Mouse (Mus musculus) layer of hippocampus, postnatal 10 days (tissue): ENCODE results near the gene Gm21118. TPM values are rescaled to one million over a fixed set of nuclear protein-coding genes. Genes with fewer than 3 reads are reported as not detected.
"Not testable (repeated sequence)": the region's sequence is repeated elsewhere in the genome, so short reads cannot be mapped to it uniquely, and the experiment has no call there.

Experiments
- DNase-seq, 2 experiments: peaks; one replicate each; pipeline ENCODE4 v3.0.0; 2021; ENCODE audit warnings: low spot score in 2 of 2
- long read RNA-seq: library from polyadenylated mRNA; stranded (forward); transcript quantifications from one replicate; pipeline ENCODE4 v2.0.0, GENCODE M21; 2023
- total RNA-seq, 2 experiments: library from RNA; stranded (reverse); gene quantifications; 2 replicates each; pipeline ENCODE4 v1.2.3; 2021

Gm21118 gene
- total RNA-seq, result not detected
- long read RNA-seq, result 0 reads

DNA sequence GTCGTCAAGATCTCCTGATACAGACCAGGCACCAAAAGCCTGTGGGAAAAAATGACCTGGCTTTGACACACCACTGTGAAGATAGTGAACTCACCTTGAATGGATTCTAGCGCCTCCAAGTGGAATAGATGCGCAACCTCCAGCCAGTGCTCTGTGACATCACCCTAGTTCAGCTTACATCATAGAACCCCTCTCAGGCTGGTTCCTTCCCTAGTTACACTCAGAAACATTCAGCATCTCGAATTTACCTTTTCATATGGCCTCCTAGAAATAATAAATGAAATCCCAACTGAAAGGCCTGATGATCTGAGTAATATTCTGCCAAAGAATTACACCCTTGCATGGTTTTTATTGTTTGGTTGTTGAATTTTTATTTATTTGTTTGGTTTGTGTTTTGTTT lies at the start of gene Gm21118:
Gm21118 (minus strand) TSS at position 101 of the 400 bp plus-strand sequence.
- not testable (repeated sequence) for DNase-seq

DNA sequence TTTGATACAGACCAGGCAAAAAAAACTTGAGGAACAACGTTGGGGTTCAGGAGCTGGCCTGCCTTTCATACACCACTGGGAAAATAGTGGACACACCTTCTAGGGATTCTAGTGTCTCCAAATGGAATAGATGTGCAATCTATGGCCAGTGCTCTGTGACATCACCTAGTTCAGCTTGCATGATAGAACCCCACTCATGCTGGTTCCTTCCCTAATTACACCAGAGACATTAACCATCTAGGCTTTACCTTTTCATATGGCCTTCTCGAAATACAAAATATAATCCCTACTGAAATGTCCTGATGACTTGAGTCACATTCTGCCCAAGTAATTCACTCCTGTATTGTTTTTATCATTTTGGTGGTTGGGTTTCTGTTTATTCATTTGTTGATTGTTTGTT lies 29.7 kb upstream of the Gm21118 start, which contains the start of the genes Gm29423 and Gm29644:
Gm29423 (minus strand) TSS at position 101 of the 400 bp plus-strand sequence.
Gm29644 (minus strand) TSS at position 157 of the 400 bp plus-strand sequence.
- DNase-seq, result not testable (repeated sequence)

Other genes with a start within 250 kb of the Gm21118 start
- gene Gm29423, start 29.6 kb upstream of the Gm21118 start, total RNA-seq, result not detected
- gene Gm29644, start 29.7 kb upstream of the Gm21118 start, total RNA-seq, result not detected
- not detected for gene Gm20888, start 168.2 kb upstream of the Gm21118 start, total RNA-seq